Mouse (Mus musculus): ENCODE measurements at regions not wholly inside any gene's neighbourhood (a gene's known extent, or its start where the extent isn't known, plus 50 kb on each side); places are given as distances from the start of the nearest gene placed in this dataset.

GRCm38 (mm10) chr10:70725091-70725490 lies 69.3 kb upstream of the Phyhipl start:
- no peaks in the 10 kb centered on the region for H3K27me3 ChIP-seq (replicated peaks; ENCODE audit: control insufficient read depth, insufficient read depth, low read length)
- no peaks in the 10 kb centered on the region for H3K4me1 ChIP-seq (ENCODE audit: control insufficient read depth, insufficient read depth, low read length)
- H3K9ac ChIP-seq (ENCODE audit: low read depth, low read length): no peak overlapping the region
- H3K4me2 ChIP-seq (ENCODE audit: low read depth, low read length): no peak overlapping the region
- 79% methylated on average over 3 of the region's 3 CpGs for WGBS
- no peak for ATAC-seq
- H3K36me3 ChIP-seq (ENCODE audit: control insufficient read depth, insufficient read depth, low read length): no peaks in the 10 kb centered on the region
- no peak overlapping the region for H3K4me3 ChIP-seq (ENCODE audit: low read length)
- H3K9me3 ChIP-seq (ENCODE audit: control insufficient read depth, low read length): no peaks in the 10 kb centered on the region
- H3K27ac ChIP-seq (ENCODE audit: low read length): no peak overlapping the region

- Histone ChIP-seq H3K4me2 (ENCODE audit: low read depth, low read length) (no peak overlapping the region), H3K9me3 (ENCODE audit: control insufficient read depth, low read length) (no peaks in the 10 kb centered on the region), H3K27me3 (replicated peaks; ENCODE audit: control insufficient read depth, insufficient read depth, low read length) (no peaks in the 10 kb centered on the region), H3K4me3 (ENCODE audit: low read length) (no peak overlapping the region), H3K4me1 (ENCODE audit: control insufficient read depth, insufficient read depth, low read length) (no peaks in the 10 kb centered on the region), H3K9ac (ENCODE audit: low read depth, low read length) (no peak overlapping the region), H3K27ac (ENCODE audit: low read length) (no peak overlapping the region), H3K36me3 (ENCODE audit: control insufficient read depth, insufficient read depth, low read length) (no peaks in the 10 kb centered on the region)
- ATAC-seq: no peak
- WGBS: 78% methylated on average over 2 of the region's 2 CpGs
Observed at GRCm38 (mm10) chr10:70722783-70723182, 67.0 kb upstream of the Phyhipl start.

GRCm38 (mm10) chr10:70722381-70722780 lies 66.6 kb upstream of the Phyhipl start:
- Histone ChIP-seq H3K4me3 (ENCODE audit: low read length) (no peak overlapping the region), H3K9ac (ENCODE audit: low read depth, low read length) (no peak overlapping the region), H3K4me1 (ENCODE audit: control insufficient read depth, insufficient read depth, low read length) (no peaks in the 10 kb centered on the region), H3K36me3 (ENCODE audit: control insufficient read depth, insufficient read depth, low read length) (no peaks in the 10 kb centered on the region), H3K9me3 (ENCODE audit: control insufficient read depth, low read length) (no peaks in the 10 kb centered on the region), H3K27me3 (replicated peaks; ENCODE audit: control insufficient read depth, insufficient read depth, low read length) (no peaks in the 10 kb centered on the region), H3K4me2 (ENCODE audit: low read depth, low read length) (no peak overlapping the region), H3K27ac (ENCODE audit: low read length) (no peak overlapping the region)
- WGBS: 75% methylated on average over 5 of the region's 5 CpGs
- no peak for ATAC-seq

GRCm38 (mm10) chr10:70717464-70717863 lies 61.7 kb upstream of the Phyhipl start:
- H3K4me3 ChIP-seq (ENCODE audit: low read length): no peak overlapping the region
- 11% methylated on average over 2 of the region's 8 CpGs for WGBS
- H3K36me3 ChIP-seq (ENCODE audit: control insufficient read depth, insufficient read depth, low read length): no peaks in the 10 kb centered on the region
- no peak overlapping the region for H3K9ac ChIP-seq (ENCODE audit: low read depth, low read length)
- no peak for ATAC-seq
- no peak overlapping the region for H3K4me2 ChIP-seq (ENCODE audit: low read depth, low read length)
- H3K4me1 ChIP-seq (ENCODE audit: control insufficient read depth, insufficient read depth, low read length): no peaks in the 10 kb centered on the region
- no peak overlapping the region for H3K27ac ChIP-seq (ENCODE audit: low read length)
- H3K9me3 ChIP-seq (ENCODE audit: control insufficient read depth, low read length): no peaks in the 10 kb centered on the region
- no peaks in the 10 kb centered on the region for H3K27me3 ChIP-seq (replicated peaks; ENCODE audit: control insufficient read depth, insufficient read depth, low read length)

GRCm38 (mm10) chr10:70717025-70717424 lies 61.3 kb upstream of the Phyhipl start:
- ATAC-seq: no peak

GRCm38 (mm10) chr10:70713306-70713705 lies 57.5 kb upstream of the Phyhipl start:
- no peaks in the 10 kb centered on the region for H3K9me3 ChIP-seq (ENCODE audit: control insufficient read depth, low read length)
- H3K9ac ChIP-seq (ENCODE audit: low read depth, low read length): no peak overlapping the region
- no peaks in the 10 kb centered on the region for H3K36me3 ChIP-seq (ENCODE audit: control insufficient read depth, insufficient read depth, low read length)
- no peaks in the 10 kb centered on the region for H3K27me3 ChIP-seq (replicated peaks; ENCODE audit: control insufficient read depth, insufficient read depth, low read length)
- no peak overlapping the region for H3K4me3 ChIP-seq (ENCODE audit: low read length)
- WGBS: 83% methylated on average over 7 of the region's 7 CpGs
- H3K4me1 ChIP-seq (ENCODE audit: control insufficient read depth, insufficient read depth, low read length): no peaks in the 10 kb centered on the region
- H3K4me2 ChIP-seq (ENCODE audit: low read depth, low read length): no peak overlapping the region
- H3K27ac ChIP-seq (ENCODE audit: low read length): no peak overlapping the region
- ATAC-seq: no peak

More at GRCm38 (mm10) chr10:70717025-70717424, 61.3 kb upstream of the Phyhipl start:
- Histone ChIP-seq H3K9me3 (ENCODE audit: control insufficient read depth, low read length) (no peaks in the 10 kb centered on the region), H3K4me2 (ENCODE audit: low read depth, low read length) (no peak overlapping the region), H3K4me3 (ENCODE audit: low read length) (no peak overlapping the region), H3K4me1 (ENCODE audit: control insufficient read depth, insufficient read depth, low read length) (no peaks in the 10 kb centered on the region), H3K27ac (ENCODE audit: low read length) (no peak overlapping the region), H3K9ac (ENCODE audit: low read depth, low read length) (no peak overlapping the region), H3K27me3 (replicated peaks; ENCODE audit: control insufficient read depth, insufficient read depth, low read length) (no peaks in the 10 kb centered on the region), H3K36me3 (ENCODE audit: control insufficient read depth, insufficient read depth, low read length) (no peaks in the 10 kb centered on the region)
- WGBS: 13% methylated on average over 6 of the region's 6 CpGs

- Histone ChIP-seq H3K27me3 (replicated peaks; ENCODE audit: control insufficient read depth, insufficient read depth, low read length) (no peaks in the 10 kb centered on the region), H3K4me2 (ENCODE audit: low read depth, low read length) (no peak overlapping the region), H3K9ac (ENCODE audit: low read depth, low read length) (no peak overlapping the region), H3K4me3 (ENCODE audit: low read length) (no peak overlapping the region), H3K4me1 (ENCODE audit: control insufficient read depth, insufficient read depth, low read length) (no peaks in the 10 kb centered on the region), H3K9me3 (ENCODE audit: control insufficient read depth, low read length) (no peaks in the 10 kb centered on the region), H3K27ac (ENCODE audit: low read length) (no peak overlapping the region), H3K36me3 (ENCODE audit: control insufficient read depth, insufficient read depth, low read length) (no peaks in the 10 kb centered on the region)
- no peak for ATAC-seq
- WGBS: 61% methylated on average over 3 of the region's 3 CpGs
Observed at GRCm38 (mm10) chr10:70708806-70709205, 53.0 kb upstream of the Phyhipl start.

Data from intestine, embryonic 16.5 days (tissue).